17 mouse cellular contexts compared by ENCODE assay signal in the genomic region with DNA sequence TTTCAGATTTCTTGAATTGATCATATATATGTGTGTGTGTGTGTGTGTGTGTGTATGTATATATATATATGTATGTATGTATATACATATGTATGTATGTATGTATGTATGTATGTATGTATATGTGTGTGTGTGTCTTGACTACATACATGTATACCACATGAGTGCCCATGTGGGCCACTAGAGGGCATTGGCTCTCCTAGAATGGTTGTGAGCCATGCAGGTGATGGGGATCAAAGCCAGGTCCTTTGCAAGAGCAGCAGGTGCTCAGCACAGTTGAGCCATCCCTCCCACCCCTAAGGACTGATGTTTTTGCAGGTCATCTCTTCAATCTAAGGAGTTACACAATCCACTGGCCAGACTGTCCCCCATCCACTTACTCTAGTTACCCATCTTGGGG. TPM values are rescaled to one million over a fixed set of nuclear protein-coding genes. Genes with fewer than 3 reads are reported as not detected.
DNase-seq lines count a peak whose midpoint lies in the region; TF ChIP-seq lines count a peak whose summit lies in the region.
"Had no signal": no experiment of that assay in that cellular context is flagged by ENCODE, and none has a peak within 500 bp of the region (broad histone marks: within the 10 kb centered on the region; RNA-seq: fewer than 3 reads in every experiment).

No protein-coding gene starts in this region.

- no peak for DNase-seq in kidney, adult 2 months
- DNase-seq in kidney, adult 9 months, result no peak
- no peak for DNase-seq in lung, adult 2 months
- DNase-seq in lung, adult 18-20 months, result no peak
- no peak for DNase-seq in CH12.LX (ENCODE audit: extremely low read depth)
- peak; percentile 29 for DNase-seq in ZHBTc4 (ENCODE audit: low read depth, low spot score)
- no peak for DNase-seq in embryo, embryonic 10.5 days (ENCODE audit: low spot score)
- DNase-seq: adrenal gland, adult 8-10 months; kidney, adult 8-10 months had no signal

- no peaks in the 10 kb centered on the region for H3K79me2 ChIP-seq in CH12.LX (replicated peaks; ENCODE audit: control insufficient read depth, extremely low read depth, insufficient read depth, poor library complexity, severe bottlenecking)

- no peaks in the 10 kb centered on the region for H3K27me3 ChIP-seq in kidney, adult 2 months (replicated peaks; ENCODE audit: control insufficient read depth, insufficient read depth, low read length)
- H3K27me3 ChIP-seq in CH12.LX (replicated peaks), result peaks cover 17% of the 10 kb centered on the region
- H3K27me3 ChIP-seq: embryonic facial prominence, embryonic 12.5 days; hindbrain, embryonic 12.5 days had no signal

- peak; percentile 57 for TF ChIP-seq CTCF in kidney, adult 2 months (conservative IDR thresholded peaks at IDR 0.05; ENCODE audit: insufficient read depth, insufficient read length, low read depth, low read length)
- peak; percentile 35 for TF ChIP-seq CTCF in lung, adult 2 months (IDR thresholded peaks at IDR 0.05; ENCODE audit: insufficient read depth, low read length)
- TF ChIP-seq CTCF in CH12.LX (conservative IDR thresholded peaks at IDR 0.05 in 1 of 2, IDR thresholded peaks at IDR 0.05 in 1 of 2; ENCODE audit: low read depth in 2 of 2, low read length in 2 of 2), result peak in 1 of 2 experiments; percentile 52; a peak in 2 of 4 replicates

- dilution Hi-C loops in CH12.LX (cut with MboI; ENCODE audit: extremely low pct_ligation_motif_present, extremely low pct_unique_long_range_greater_than_20kb, low sequenced_read_pairs), result no loop called here

- no peak overlapping the region for H3K4me3 ChIP-seq in kidney, adult 2 months (ENCODE audit: insufficient read depth, low read depth, low read length)
- H3K4me3 ChIP-seq in lung, adult 2 months (replicated peaks; ENCODE audit: extremely low read depth, low read depth, low read length), result no peak overlapping the region
- H3K4me3 ChIP-seq in CH12.LX (replicated peaks in 1 of 3; ENCODE audit: low read depth in 2 of 3, low read length in 2 of 3, poor library complexity in 1 of 3), result no peak overlapping the region
- H3K4me3 ChIP-seq: embryonic facial prominence, embryonic 12.5 days; hindbrain, embryonic 12.5 days had no signal

- H3K27ac ChIP-seq in kidney, adult 2 months (ENCODE audit: insufficient read depth, low read depth, low read length), result no peak overlapping the region
- H3K27ac ChIP-seq in CH12.LX (ENCODE audit: insufficient read depth, low read depth), result no peak overlapping the region
- H3K27ac ChIP-seq: embryonic facial prominence, embryonic 12.5 days; hindbrain, embryonic 12.5 days had no signal

- no peak for TF ChIP-seq POLR2A in kidney, adult 2 months (IDR thresholded peaks at IDR 0.05; ENCODE audit: low read depth, low read length)
- no peak for TF ChIP-seq POLR2A in lung, adult 2 months (IDR thresholded peaks at IDR 0.05; ENCODE audit: borderline replicate concordance, extremely low read depth, low read depth, low read length)
- no peak for TF ChIP-seq POLR2A in CH12.LX (IDR thresholded peaks at IDR 0.05; ENCODE audit: low read depth, low read length)

- no peak overlapping the region for H3K9ac ChIP-seq in CH12.LX (ENCODE audit: insufficient read depth, low read depth)
- H3K9ac ChIP-seq: embryonic facial prominence, embryonic 12.5 days; forebrain, postnatal 0 days; hindbrain, embryonic 12.5 days had no signal

- no peaks in the 10 kb centered on the region for H3K4me1 ChIP-seq in kidney, adult 2 months (ENCODE audit: control insufficient read depth, insufficient read depth, low read length)
- H3K4me1 ChIP-seq in lung, adult 2 months (ENCODE audit: control insufficient read depth, insufficient read depth, low read length), result no peaks in the 10 kb centered on the region
- H3K4me1 ChIP-seq in CH12.LX (ENCODE audit: control insufficient read depth in 1 of 2, insufficient read depth in 2 of 2), result no peaks in the 10 kb centered on the region
- H3K4me1 ChIP-seq: hindbrain, embryonic 12.5 days had no signal

- in situ Hi-C loops in CH12.LX (cut with MboI; ENCODE audit: low pct_ligation_motif_present, low pct_unique_long_range_greater_than_20kb, low sequenced_read_pairs), result no loop called here

- H3K4me2 ChIP-seq in CH12.LX (ENCODE audit: insufficient read depth, low read depth, poor library complexity, severe bottlenecking), result no peak overlapping the region
- H3K4me2 ChIP-seq: embryonic facial prominence, embryonic 12.5 days; heart, embryonic 11.5 days; hindbrain, embryonic 12.5 days; midbrain, embryonic 11.5 days had no signal

- peak; percentile 38 for TF ChIP-seq RAD21 in CH12.LX (IDR thresholded peaks at IDR 0.05; ENCODE audit: low read depth, low read length)

- no peak for TF ChIP-seq EP300 in CH12.LX (IDR thresholded peaks at IDR 0.05; ENCODE audit: low read length)

- H3K36me3 ChIP-seq in kidney, adult 2 months (ENCODE audit: control insufficient read depth, insufficient read depth, low read length), result no peaks in the 10 kb centered on the region
- H3K36me3 ChIP-seq in CH12.LX (replicated peaks in 1 of 2; ENCODE audit: control insufficient read depth in 1 of 2, insufficient read depth in 1 of 2, low read length in 1 of 2), result no peaks in the 10 kb centered on the region
- H3K36me3 ChIP-seq: embryonic facial prominence, embryonic 12.5 days; hindbrain, embryonic 12.5 days had no signal

- H3K9me3 ChIP-seq in CH12.LX (replicated peaks; ENCODE audit: low read length), result no peaks in the 10 kb centered on the region
- H3K9me3 ChIP-seq: embryonic facial prominence, embryonic 12.5 days; hindbrain, embryonic 12.5 days had no signal

TF ChIP-seq in CH12.LX, 34 proteins besides CTCF, POLR2A, EP300 and RAD21:
- TF ChIP-seq JUND (conservative IDR thresholded peaks at IDR 0.05; ENCODE audit: low read depth, low read length), result no peak
- no peak for TF ChIP-seq NRF1 (IDR thresholded peaks at IDR 0.05; ENCODE audit: low read depth, low read length)
- no peak for TF ChIP-seq USF1 (IDR thresholded peaks at IDR 0.05; ENCODE audit: low read depth, low read length)
- TF ChIP-seq SIN3A (IDR thresholded peaks at IDR 0.05; ENCODE audit: low read length), result no peak
- no peak for TF ChIP-seq HCFC1 (IDR thresholded peaks at IDR 0.05; ENCODE audit: low read depth, low read length)
- TF ChIP-seq GABPA (IDR thresholded peaks at IDR 0.05; ENCODE audit: insufficient replicate concordance, low read depth, low read length), result no peak
- TF ChIP-seq PAX5 (IDR thresholded peaks at IDR 0.05; ENCODE audit: low read length), result no peak
- no peak for TF ChIP-seq KAT2A (IDR thresholded peaks at IDR 0.05; ENCODE audit: insufficient replicate concordance, low read length)
- TF ChIP-seq CHD1 (IDR thresholded peaks at IDR 0.05; ENCODE audit: low read depth, low read length), result no peak
- TF ChIP-seq SMC3 (IDR thresholded peaks at IDR 0.05; ENCODE audit: low read depth, low read length), result no peak; the same call in 1 of the 2 replicates
- no peak for TF ChIP-seq CHD2 (IDR thresholded peaks at IDR 0.05; ENCODE audit: low read length)
- TF ChIP-seq TCF12 (IDR thresholded peaks at IDR 0.05; ENCODE audit: low read depth, low read length), result no peak
- TF ChIP-seq ELF1 (IDR thresholded peaks at IDR 0.05; ENCODE audit: low read depth, low read length), result no peak
- TF ChIP-seq MAZ (IDR thresholded peaks at IDR 0.05; ENCODE audit: low read depth, low read length), result no peak
- TF ChIP-seq BHLHE40 (IDR thresholded peaks at IDR 0.05; ENCODE audit: low read depth, low read length), result no peak
- TF ChIP-seq MAX (IDR thresholded peaks at IDR 0.05; ENCODE audit: low read length), result no peak
- TF ChIP-seq UBTF (IDR thresholded peaks at IDR 0.05; ENCODE audit: low read depth, low read length), result no peak
- no peak for TF ChIP-seq ZMIZ1 (IDR thresholded peaks at IDR 0.05; ENCODE audit: low read depth, low read length)

RNA-seq across cellular contexts. Expression of a gene that starts 46.5 kb away (rescaled TPM):
- 77.9 and 83.6 TPM in 2 replicates for polyA plus RNA-seq in kidney, adult 2 months (2012; rRNA removed)
- 42.8 and 53.8 TPM in 2 replicates for polyA plus RNA-seq in lung, adult 2 months (2012; rRNA removed)
- total RNA-seq in CH12.LX (2012; rRNA removed) (21.2 and 22.3 TPM in 2 replicates), CH12.LX (2014; rRNA removed) (9.4 and 11.5 TPM in 2 replicates)
- 32.3 and 34.3 TPM in 2 replicates for polyA plus RNA-seq in CH12.LX (2012; ENCODE audit: insufficient read length, low read depth)

RNA-seq across cellular contexts. Expression of a gene that starts 50.2 kb away (rescaled TPM):
- 9.8 and 12.4 TPM in 2 replicates for polyA plus RNA-seq in kidney, adult 2 months (2012; rRNA removed)
- polyA plus RNA-seq in lung, adult 2 months (2012; rRNA removed), result 59.4 and 80.1 TPM in 2 replicates
- total RNA-seq in CH12.LX (2012; rRNA removed), result not detected in 2 replicates
- total RNA-seq in CH12.LX (2014; rRNA removed), result not detected in 2 replicates
- not detected in 2 replicates for polyA plus RNA-seq in CH12.LX (2012; ENCODE audit: insufficient read length, low read depth)
- total RNA-seq: megakaryocyte progenitor cell, adult 5-6 weeks; monocyte, adult 5-6 weeks; neutrophil, adult 5-6 weeks had no signal

RNA-seq across cellular contexts. Expression of a gene that starts 54.5 kb away (rescaled TPM):
- 4.4 and 4.5 TPM in 2 replicates for polyA plus RNA-seq in kidney, adult 2 months (2012; rRNA removed)
- polyA plus RNA-seq in lung, adult 2 months (2012; rRNA removed), result 4.2 and 4.5 TPM in 2 replicates
- total RNA-seq in CH12.LX (2012; rRNA removed), result 7.9 and 10.3 TPM in 2 replicates
- 6.5 and 7.3 TPM in 2 replicates for total RNA-seq in CH12.LX (2014; rRNA removed)
- polyA plus RNA-seq in CH12.LX (2012; ENCODE audit: insufficient read length, low read depth), result 7.5 and 8.4 TPM in 2 replicates
